Mouse (Mus musculus) heart, embryonic 11.5 days (tissue): Measurements from ENCODE around the gene Npsr1. TPM values are rescaled to one million over a fixed set of nuclear protein-coding genes. Genes with fewer than 3 reads are reported as not detected.

Experiments
- ATAC-seq: fragments of 200-750 bp; cut with Nextera tagmentation; replicated peaks from 2 replicates; pipeline ENCODE4 v1.8.0; 2017; ENCODE audit warnings: moderate library complexity; ENCODE audit not compliant: insufficient number of reproducible peaks, low FRiP score, low TSS enrichment
- H3K27ac ChIP-seq: fragments of 300-500 bp; sonication (generic); 2 replicates; pipeline ENCODE4 v1.5.1; 2014; ENCODE audit warnings: mild to moderate bottlenecking, low read depth, low read length
- H3K27me3 ChIP-seq: fragments of 300-500 bp; sonication (generic); 2 replicates; pipeline ENCODE4 v1.6.1; 2014; ENCODE audit warnings: mild to moderate bottlenecking, low read length, mixed read lengths; ENCODE audit not compliant: control insufficient read depth, insufficient read depth
- H3K36me3 ChIP-seq: fragments of 300-500 bp; sonication (generic); 2 replicates; pipeline ENCODE4 v1.6.1; 2014; ENCODE audit warnings: mild to moderate bottlenecking, low read length, moderate library complexity, mixed read lengths; ENCODE audit not compliant: control insufficient read depth, insufficient read depth
- H3K4me1 ChIP-seq: fragments of 300-500 bp; sonication (generic); 2 replicates; pipeline ENCODE4 v1.6.1; 2014; ENCODE audit warnings: low read length; ENCODE audit not compliant: control insufficient read depth, insufficient read depth
- H3K4me2 ChIP-seq: fragments of 300-500 bp; sonication (generic); 2 replicates; pipeline ENCODE4 v1.6.1; 2014; ENCODE audit warnings: mild to moderate bottlenecking, moderate library complexity
- H3K4me3 ChIP-seq: fragments of 300-500 bp; sonication (generic); 2 replicates; pipeline ENCODE4 v1.5.1; 2014; ENCODE audit warnings: low read depth, low read length
- H3K9ac ChIP-seq: fragments of 300-500 bp; sonication (generic); 2 replicates; pipeline ENCODE4 v1.6.1; 2014; ENCODE audit warnings: mild to moderate bottlenecking, low read depth, low read length, moderate library complexity
- H3K9me3 ChIP-seq: fragments of 300-500 bp; sonication (generic); replicated peaks from 2 replicates; pipeline ENCODE4 v1.6.1; 2016; ENCODE audit warnings: low read length; ENCODE audit not compliant: control insufficient read depth
- WGBS: fragments of 180-500 bp; shearing (Covaris S2); extraction: QIAGEN DNeasy Blood & Tissue Kit; methylation state at CpG from one replicate; pipeline ENCODE4 v1.1.7; 2014; ENCODE audit not compliant: insufficient replicate concordance; 5-methylcytosine and 5-hydroxymethylcytosine counted together
- polyA plus RNA-seq: library from polyadenylated mRNA; unstranded; fragments of >200 nt; fragmentation: Nextera tagmentation; extraction: Ambion mirVana; gene quantifications from 2 replicates; pipeline ENCODE4 v1.2.1, GENCODE M21; 2014

Gene Npsr1
- polyA plus RNA-seq, 1 experiment from 2014 or later, result not detected

DNA sequence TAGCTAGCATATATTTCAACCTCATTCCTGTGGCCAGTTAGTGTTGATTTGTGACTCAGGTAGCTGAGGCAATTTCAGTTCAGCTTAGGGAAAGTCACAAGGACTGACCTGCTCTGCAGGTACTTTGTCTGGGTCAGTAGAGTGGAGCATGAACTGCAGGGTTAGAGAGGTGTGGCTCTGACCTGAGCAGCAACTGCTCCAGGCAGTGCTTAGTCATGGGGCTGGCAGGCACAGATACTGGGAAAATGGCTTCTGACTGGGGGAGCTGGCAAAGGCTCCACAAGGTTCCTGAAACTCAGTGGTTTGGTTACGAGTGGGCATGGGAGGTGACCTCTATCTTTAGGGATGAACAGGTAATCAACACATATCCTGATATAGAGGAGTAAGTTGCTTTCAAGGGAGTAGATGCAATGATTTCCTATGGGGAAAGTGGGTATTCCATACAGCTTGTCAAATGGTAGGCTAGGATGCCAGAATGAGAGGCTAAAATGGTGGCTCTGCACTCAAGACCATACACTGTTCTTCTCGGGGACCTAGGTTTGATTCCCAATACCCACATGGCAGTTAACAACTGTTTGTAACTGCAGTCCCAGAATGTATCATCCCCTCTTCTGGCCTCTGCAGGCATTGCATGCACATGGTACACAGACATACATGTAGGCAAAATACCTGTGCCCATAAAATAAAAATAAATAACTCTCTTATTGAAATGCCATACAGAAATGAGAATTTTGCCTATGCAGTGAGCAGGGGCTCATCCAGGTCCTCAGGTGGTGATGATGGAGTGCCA, 182.9 kb downstream of the Npsr1 start:
- peak; percentile 76 for ATAC-seq
- Histone ChIP-seq H3K4me2 (no peak overlapping the region), H3K9me3 (no peaks in the 10 kb centered on the region), H3K36me3 (no peaks in the 10 kb centered on the region), H3K27me3 (no peaks in the 10 kb centered on the region), H3K9ac (no peak overlapping the region), H3K4me3 (no peak overlapping the region), H3K4me1 (no peaks in the 10 kb centered on the region), H3K27ac (no peak overlapping the region)
- 82% methylated on average over 2 of the region's 2 CpGs for WGBS

DNA sequence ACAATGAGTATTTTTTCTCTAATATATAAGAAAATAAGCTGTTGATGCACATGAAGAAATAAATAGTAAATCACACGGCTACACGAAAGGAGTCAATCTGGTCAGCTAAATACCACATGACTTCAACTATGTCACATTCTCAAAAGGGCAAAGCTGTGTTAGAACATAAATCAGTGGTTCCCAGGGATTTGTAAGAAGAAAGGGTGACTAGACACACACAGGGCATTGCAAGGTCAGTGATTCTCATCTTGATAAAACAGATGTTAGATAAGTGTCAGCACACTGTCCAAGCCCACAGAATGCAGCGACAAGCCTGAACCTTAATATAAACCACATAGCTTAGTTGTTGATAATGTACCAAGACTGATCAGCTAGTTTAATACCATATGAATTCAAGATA, 184.8 kb downstream of the Npsr1 start:
- H3K4me1 ChIP-seq, result no peaks in the 10 kb centered on the region

DNA sequence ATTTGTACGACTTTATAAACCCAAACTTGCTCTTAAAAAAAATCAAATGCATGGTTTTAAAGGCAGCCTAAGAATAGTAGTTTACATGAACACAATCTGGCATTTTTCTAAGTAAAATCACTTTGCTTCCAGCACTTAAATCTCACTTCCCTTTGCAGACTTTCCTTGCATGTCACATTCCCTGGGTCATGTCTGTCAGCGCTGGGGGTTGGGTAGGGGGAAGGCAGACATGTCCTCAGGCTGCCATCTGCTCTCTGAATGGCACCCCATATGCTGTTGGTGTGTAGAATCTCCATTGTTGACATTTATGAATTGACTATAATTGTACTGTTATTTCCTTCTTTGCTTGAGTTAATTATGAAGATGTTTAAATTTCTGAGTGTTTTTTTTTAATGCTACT, 185.3 kb downstream of the Npsr1 start:
- ATAC-seq, result no peak
- Histone ChIP-seq H3K27me3 (no peaks in the 10 kb centered on the region), H3K4me1 (no peaks in the 10 kb centered on the region)

More for the DNA sequence above, 184.8 kb downstream of the Npsr1 start:
- H3K9me3 ChIP-seq, result no peaks in the 10 kb centered on the region
- ATAC-seq, result no peak
- no peak overlapping the region for H3K4me2 ChIP-seq
- no peaks in the 10 kb centered on the region for H3K27me3 ChIP-seq
- 67% methylated on average over 3 of the region's 3 CpGs for WGBS
- H3K36me3 ChIP-seq, result no peaks in the 10 kb centered on the region
- no peak overlapping the region for H3K27ac ChIP-seq
- no peak overlapping the region for H3K9ac ChIP-seq
- no peak overlapping the region for H3K4me3 ChIP-seq

DNA sequence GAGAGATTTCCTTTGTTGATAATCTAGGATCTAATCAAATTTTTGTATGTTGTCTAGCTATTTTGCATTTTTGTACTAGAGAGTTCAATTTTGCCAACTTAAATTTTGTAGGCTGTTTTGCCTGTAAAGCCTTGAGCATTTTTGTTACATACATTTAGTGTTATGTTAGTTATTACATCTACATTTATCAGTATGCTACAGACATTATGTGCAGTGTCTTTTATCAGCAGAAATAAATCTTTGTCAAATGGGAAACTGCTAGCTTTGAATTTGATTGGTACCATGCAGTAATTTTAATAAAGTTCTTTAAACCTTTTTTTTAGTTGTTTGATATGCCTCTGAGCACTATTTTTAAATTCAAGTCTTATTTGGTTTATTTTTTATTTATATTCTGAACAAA, 185.7 kb downstream of the Npsr1 start:
- no peak overlapping the region for H3K27ac ChIP-seq
- no peak for ATAC-seq
- H3K27me3 ChIP-seq, result no peaks in the 10 kb centered on the region
- H3K9ac ChIP-seq, result no peak overlapping the region
- no peaks in the 10 kb centered on the region for H3K9me3 ChIP-seq
- no peaks in the 10 kb centered on the region for H3K4me1 ChIP-seq
- no peak overlapping the region for H3K4me3 ChIP-seq
- H3K36me3 ChIP-seq, result no peaks in the 10 kb centered on the region
- no peak overlapping the region for H3K4me2 ChIP-seq

More for the DNA sequence above, 185.3 kb downstream of the Npsr1 start:
- no peak overlapping the region for H3K4me3 ChIP-seq
- H3K4me2 ChIP-seq, result no peak overlapping the region
- no peaks in the 10 kb centered on the region for H3K9me3 ChIP-seq
- H3K36me3 ChIP-seq, result no peaks in the 10 kb centered on the region
- no peak overlapping the region for H3K9ac ChIP-seq
- no peak overlapping the region for H3K27ac ChIP-seq
- 62% methylated on average over 2 of the region's 2 CpGs for WGBS

DNA sequence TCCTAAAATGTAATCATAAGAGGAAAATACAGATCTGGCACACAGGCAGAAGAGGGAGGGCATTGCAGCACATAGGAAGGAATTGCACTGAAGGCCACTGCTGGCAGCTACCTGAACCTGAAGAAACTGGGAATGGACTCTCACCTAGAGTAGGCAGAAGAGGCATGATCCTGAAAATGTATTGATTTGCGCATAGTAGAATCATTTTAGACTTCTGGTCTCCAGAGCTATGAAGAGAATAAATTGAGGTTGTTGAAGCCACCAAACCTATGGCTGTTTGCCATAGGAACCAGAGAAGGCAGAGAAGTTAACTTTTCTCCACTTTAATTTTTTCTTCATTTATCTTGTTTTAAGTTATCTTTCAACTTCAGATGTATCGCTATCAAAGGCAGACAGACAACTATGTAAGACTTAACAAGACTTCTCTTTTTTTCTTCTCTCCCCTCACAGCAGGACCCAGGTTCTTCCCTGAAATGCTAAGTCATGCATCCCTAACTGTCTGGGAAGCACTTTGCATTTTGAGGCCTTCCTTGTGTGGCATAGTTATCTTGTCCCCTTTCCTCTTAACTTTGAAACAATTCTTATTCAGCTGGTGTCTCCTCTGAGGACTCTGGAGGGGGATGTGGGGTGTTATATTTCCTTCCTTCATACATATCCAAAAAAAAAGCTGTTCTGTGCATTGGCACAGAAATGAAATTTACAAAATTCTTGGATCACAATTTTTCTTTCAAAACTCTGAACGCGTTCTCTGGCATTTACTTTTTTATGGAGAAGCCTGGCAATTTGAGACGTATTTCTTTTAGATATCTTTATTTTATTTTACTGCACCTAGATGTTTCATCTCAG, 186.7 kb downstream of the Npsr1 start:
- no peak overlapping the region for H3K9ac ChIP-seq
- H3K4me3 ChIP-seq, result no peak overlapping the region
- no peaks in the 10 kb centered on the region for H3K4me1 ChIP-seq
- no peak overlapping the region for H3K4me2 ChIP-seq
- no peak for ATAC-seq
- 82% methylated on average over 5 of the region's 5 CpGs for WGBS
- no peak overlapping the region for H3K27ac ChIP-seq
- H3K9me3 ChIP-seq, result no peaks in the 10 kb centered on the region
- no peaks in the 10 kb centered on the region for H3K27me3 ChIP-seq
- H3K36me3 ChIP-seq, result no peaks in the 10 kb centered on the region

DNA sequence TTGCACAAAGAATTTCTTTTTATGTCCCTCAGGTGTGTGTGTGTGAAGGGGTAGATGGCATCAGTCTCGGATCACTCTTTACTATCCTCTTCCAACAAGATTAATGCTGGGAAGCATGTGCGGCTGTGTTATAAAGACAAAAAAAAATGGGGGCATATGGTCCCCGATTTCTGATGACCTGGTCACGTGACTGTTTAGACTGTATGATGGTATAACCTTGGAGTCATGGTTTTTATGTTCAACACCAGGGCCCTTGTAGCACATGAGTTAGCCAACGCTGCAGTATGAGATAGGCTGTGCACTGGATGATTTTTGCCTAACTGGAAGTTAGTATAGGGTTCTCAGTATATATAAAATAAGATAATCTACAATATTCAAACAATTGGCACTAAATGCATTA, 187.6 kb downstream of the Npsr1 start:
- Histone ChIP-seq H3K9me3 (no peaks in the 10 kb centered on the region), H3K27me3 (no peaks in the 10 kb centered on the region), H3K4me2 (no peak overlapping the region), H3K4me1 (no peaks in the 10 kb centered on the region), H3K27ac (no peak overlapping the region), H3K9ac (no peak overlapping the region), H3K4me3 (no peak overlapping the region), H3K36me3 (no peaks in the 10 kb centered on the region)
- no peak for ATAC-seq
- 85% methylated on average over 5 of the region's 5 CpGs for WGBS

DNA sequence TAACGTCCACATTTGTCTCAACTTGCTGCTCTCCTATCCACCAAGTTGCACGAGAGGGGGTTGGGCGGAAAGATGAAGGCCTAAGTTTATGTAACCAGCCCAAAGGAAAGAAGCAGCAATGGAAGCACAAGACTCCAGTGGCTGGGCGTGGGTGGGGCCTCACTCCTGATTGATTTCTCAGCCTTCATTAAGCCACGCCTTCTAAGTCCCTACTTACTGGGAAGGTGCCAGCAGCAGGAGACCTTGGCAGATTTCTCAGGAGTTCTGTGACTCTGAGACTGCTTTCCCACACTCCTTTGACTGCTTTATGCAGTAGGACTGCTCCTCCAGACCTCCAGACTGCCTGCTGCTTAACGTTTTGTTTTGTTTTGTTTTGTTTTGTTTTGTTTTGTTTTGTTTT, 193.6 kb downstream of the Npsr1 start:
- Histone ChIP-seq H3K4me1 (peaks cover 5% of the 10 kb centered on the region; the same call in 1 of the 2 replicates), H3K4me3 (no peak overlapping the region), H3K9ac (no peak overlapping the region), H3K27ac (0 out of 2 replicates have a peak overlapping the region, but pooled peaks have one; percentile 22), H3K9me3 (no peaks in the 10 kb centered on the region), H3K4me2 (peak overlapping the region; percentile 11; the same call in 1 of the 2 replicates), H3K36me3 (no peaks in the 10 kb centered on the region), H3K27me3 (no peaks in the 10 kb centered on the region)
- ATAC-seq, result no peak
- WGBS, result 28% methylated on average over 6 of the region's 6 CpGs

DNA sequence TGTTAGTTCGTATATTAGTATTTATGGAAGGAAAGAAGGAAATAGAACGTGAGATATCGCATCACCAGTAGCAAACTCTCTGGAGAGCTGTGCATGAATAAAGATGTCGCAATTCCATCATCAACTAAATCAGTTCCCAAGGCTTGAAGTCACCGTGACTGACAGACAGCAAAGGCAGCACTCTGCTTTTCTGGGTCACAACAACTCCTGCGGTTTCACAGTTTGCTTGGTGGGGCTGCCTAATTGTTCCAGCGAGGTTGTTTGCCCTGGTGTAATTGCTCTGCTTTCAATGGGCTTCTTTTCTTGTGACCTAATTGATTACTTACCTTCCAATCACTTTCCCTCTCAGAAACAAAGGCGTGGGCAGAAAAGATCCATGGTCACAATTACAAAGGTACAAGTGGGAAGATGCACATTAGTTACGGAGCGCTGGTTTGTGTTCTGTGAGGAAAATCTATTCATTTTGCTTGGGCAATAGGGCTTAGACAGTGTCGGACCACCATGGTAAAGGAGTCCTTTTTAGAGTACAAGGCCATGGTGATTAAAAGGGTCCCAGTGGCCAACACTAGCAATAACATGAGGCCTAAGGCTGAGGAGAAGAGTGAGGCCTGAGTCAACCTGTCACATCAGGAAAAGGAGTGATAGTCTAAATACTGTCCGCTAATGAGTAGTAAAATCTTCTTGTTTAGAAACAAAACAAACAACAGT, 195.6 kb downstream of the Npsr1 start:
- Histone ChIP-seq H3K4me1 (peaks cover 5% of the 10 kb centered on the region; the same call in 1 of the 2 replicates), H3K4me3 (no peak overlapping the region), H3K4me2 (no peak overlapping the region), H3K9me3 (no peaks in the 10 kb centered on the region), H3K36me3 (no peaks in the 10 kb centered on the region), H3K9ac (no peak overlapping the region), H3K27ac (no peak overlapping the region), H3K27me3 (no peaks in the 10 kb centered on the region)
- 70% methylated on average over 12 of the region's 12 CpGs for WGBS
- ATAC-seq, result no peak
